Mouse (Mus musculus) embryonic facial prominence, embryonic 11.5 days (tissue): ENCODE data around the gene Slc25a42. TPM values are rescaled to one million over a fixed set of nuclear protein-coding genes. Genes with fewer than 3 reads are reported as not detected.
A peak's percentile ranks its signal among the peaks of the same experiment; 100 is the strongest.

ENCODE experiments used
- ATAC-seq: fragments of 200-750 bp; cut with Nextera tagmentation; replicated peaks from 2 replicates; pipeline ENCODE4 v1.8.0; 2017; ENCODE audit warnings: low read depth; ENCODE audit not compliant: insufficient number of reproducible peaks, low FRiP score, low TSS enrichment
- DNase-seq: peaks from one replicate; pipeline ENCODE4 v3.0.0-alpha.2; 2015; ENCODE audit warnings: low spot score
- H3K27ac ChIP-seq: fragments of 300-500 bp; sonication (generic); replicated peaks from 2 replicates; pipeline ENCODE4 v1.5.1; 2014; ENCODE audit warnings: mild to moderate bottlenecking, low read depth, low read length, control low read depth
- H3K27me3 ChIP-seq: fragments of 300-500 bp; sonication (generic); 2 replicates; pipeline ENCODE4 v1.6.1; 2014; ENCODE audit warnings: mild to moderate bottlenecking, low read length, moderate library complexity, mixed read lengths; ENCODE audit not compliant: control insufficient read depth, insufficient read depth
- H3K36me3 ChIP-seq: fragments of 300-500 bp; sonication (generic); replicated peaks from 2 replicates; pipeline ENCODE4 v1.6.1; 2014; ENCODE audit warnings: low read depth, mild to moderate bottlenecking, low read length, moderate library complexity, mixed read lengths; ENCODE audit not compliant: control insufficient read depth, insufficient read depth
- H3K4me1 ChIP-seq: fragments of 300-500 bp; sonication (generic); 2 replicates; pipeline ENCODE4 v1.6.1; 2014; ENCODE audit warnings: low read length, mixed read lengths; ENCODE audit not compliant: control insufficient read depth, insufficient read depth
- H3K4me2 ChIP-seq: fragments of 300-500 bp; sonication (generic); 2 replicates; pipeline ENCODE4 v1.6.1; 2014; ENCODE audit warnings: low read depth, mild to moderate bottlenecking, control low read depth, low read length, moderate library complexity
- H3K4me3 ChIP-seq: fragments of 300-500 bp; sonication (generic); 2 replicates; pipeline ENCODE4 v1.5.1; 2014; ENCODE audit warnings: low read depth, low read length, control low read depth
- H3K9ac ChIP-seq: fragments of 300-500 bp; sonication (generic); replicated peaks from 2 replicates; pipeline ENCODE4 v1.6.1; 2014; ENCODE audit warnings: mild to moderate bottlenecking, control low read depth, low read length
- H3K9me3 ChIP-seq: fragments of 300-500 bp; sonication (generic); replicated peaks from 2 replicates; pipeline ENCODE4 v1.6.1; 2016; ENCODE audit warnings: mild to moderate bottlenecking, low read length, inconsistent platforms, mixed read lengths; ENCODE audit not compliant: control insufficient read depth
- WGBS: fragments of 180-500 bp; shearing (Covaris S2); extraction: QIAGEN DNeasy Blood & Tissue Kit; methylation state at CpG from one replicate; pipeline ENCODE4 v1.1.7; 2014; 5-methylcytosine and 5-hydroxymethylcytosine counted together
- polyA plus RNA-seq: library from polyadenylated mRNA; unstranded; fragments of >200 nt; fragmentation: Nextera tagmentation; extraction: Ambion mirVana; gene quantifications from 2 replicates; pipeline ENCODE4 v1.2.1, GENCODE M21; 2014

Gene Slc25a42
- polyA plus RNA-seq, 1 experiment from 2014 or later = 1.3 TPM

GRCm38 (mm10) chr8:70166504-70167110, 45.5 kb downstream of the Slc25a42 start:
- Histone ChIP-seq H3K4me2 (peak overlapping the region; percentile 40), H3K4me3 (peak overlapping the region; percentile 14; the same call in 1 of the 2 replicates), H3K27me3 (peaks cover 15% of the 10 kb centered on the region), H3K27ac (no peak overlapping the region), H3K4me1 (no peaks in the 10 kb centered on the region), H3K36me3 (no peaks in the 10 kb centered on the region), H3K9ac (peak overlapping the region; percentile 34; the same call in 1 of the 2 replicates), H3K9me3 (no peaks in the 10 kb centered on the region)
- peak; percentile 85 for ATAC-seq
- DNase-seq = peak; percentile 90
- WGBS = under 1% methylated on average over 21 of the region's 21 CpGs

- Histone ChIP-seq H3K4me1 (no peaks in the 10 kb centered on the region), H3K4me2 (no peak overlapping the region), H3K9ac (no peak overlapping the region), H3K4me3 (no peak overlapping the region), H3K27me3 (peaks cover 15% of the 10 kb centered on the region), H3K36me3 (no peaks in the 10 kb centered on the region), H3K27ac (no peak overlapping the region), H3K9me3 (no peaks in the 10 kb centered on the region)
- 82% methylated on average over 3 of the region's 3 CpGs for WGBS
- no peak for DNase-seq
- ATAC-seq = no peak
Measured at GRCm38 (mm10) chr8:70163316-70163715, 48.8 kb downstream of the Slc25a42 start.

- WGBS = 60% methylated on average over 13 of the region's 13 CpGs
Measured at GRCm38 (mm10) chr8:70160015-70160414, 52.1 kb downstream of the Slc25a42 start.

GRCm38 (mm10) chr8:70159211-70159610, 52.9 kb downstream of the Slc25a42 start:
- DNase-seq (no peak), ATAC-seq (no peak)
- H3K36me3 ChIP-seq = no peaks in the 10 kb centered on the region
- H3K4me3 ChIP-seq = no peak overlapping the region
- H3K27me3 ChIP-seq = no peaks in the 10 kb centered on the region
- 78% methylated on average over 4 of the region's 4 CpGs for WGBS
- H3K9ac ChIP-seq = no peak overlapping the region
- H3K4me2 ChIP-seq = no peak overlapping the region
- H3K4me1 ChIP-seq = no peaks in the 10 kb centered on the region
- no peak overlapping the region for H3K27ac ChIP-seq
- no peaks in the 10 kb centered on the region for H3K9me3 ChIP-seq

More at GRCm38 (mm10) chr8:70160015-70160414, 52.1 kb downstream of the Slc25a42 start:
- Histone ChIP-seq H3K27ac (no peak overlapping the region), H3K4me2 (no peak overlapping the region), H3K9me3 (no peaks in the 10 kb centered on the region), H3K27me3 (0 out of 2 replicates have a peak, but pooled peaks cover under 1% of the 10 kb centered on the region), H3K9ac (no peak overlapping the region), H3K4me1 (no peaks in the 10 kb centered on the region), H3K4me3 (no peak overlapping the region), H3K36me3 (no peaks in the 10 kb centered on the region)
- ATAC-seq (no peak), DNase-seq (no peak)

GRCm38 (mm10) chr8:70158069-70158853, 53.8 kb downstream of the Slc25a42 start:
- Histone ChIP-seq H3K4me1 (no peaks in the 10 kb centered on the region), H3K9me3 (no peaks in the 10 kb centered on the region), H3K4me2 (peak overlapping the region; percentile 70), H3K36me3 (no peaks in the 10 kb centered on the region), H3K27ac (no peak overlapping the region), H3K9ac (peak overlapping the region; percentile 51), H3K27me3 (no peaks in the 10 kb centered on the region), H3K4me3 (peak overlapping the region; percentile 42)
- ATAC-seq (peak; percentile 85), DNase-seq (peak; percentile 88)
- 11% methylated on average over 38 of the region's 40 CpGs for WGBS

- DNase-seq (no peak), ATAC-seq (no peak)
- WGBS = 88% methylated on average over 1 of the region's 1 CpGs
- no peak overlapping the region for H3K4me2 ChIP-seq
- no peaks in the 10 kb centered on the region for H3K4me1 ChIP-seq
- no peaks in the 10 kb centered on the region for H3K36me3 ChIP-seq
- H3K9me3 ChIP-seq = no peaks in the 10 kb centered on the region
- H3K27ac ChIP-seq = no peak overlapping the region
- no peak overlapping the region for H3K9ac ChIP-seq
- H3K27me3 ChIP-seq = no peaks in the 10 kb centered on the region
- no peak overlapping the region for H3K4me3 ChIP-seq
Measured at GRCm38 (mm10) chr8:70157240-70157800, 54.8 kb downstream of the Slc25a42 start.

- Histone ChIP-seq H3K4me3 (no peak overlapping the region), H3K27me3 (no peaks in the 10 kb centered on the region), H3K4me2 (0 out of 2 replicates have a peak overlapping the region, but pooled peaks have one; percentile 2), H3K9me3 (no peaks in the 10 kb centered on the region), H3K27ac (no peak overlapping the region), H3K9ac (no peak overlapping the region), H3K4me1 (no peaks in the 10 kb centered on the region), H3K36me3 (no peaks in the 10 kb centered on the region)
- ATAC-seq (peak; percentile 95), DNase-seq (peak; percentile 87)
- WGBS = 17% methylated on average over 19 of the region's 22 CpGs
Measured at GRCm38 (mm10) chr8:70152537-70153257, 59.4 kb downstream of the Slc25a42 start.
